Mouse (Mus musculus) kidney, adult 2 months (tissue): ENCODE results near the gene Fam243. TPM values are rescaled to one million over a fixed set of nuclear protein-coding genes. Genes with fewer than 3 reads are reported as not detected.

Experiments
- DNase-seq: peaks from one replicate; pipeline ENCODE4 v3.0.0; 2021
- H3K27ac ChIP-seq: fragments of 200-500 bp; 2 replicates; pipeline ENCODE4 v1.5.1; 2012; ENCODE audit warnings: low read depth, low read length, control low read depth, inconsistent platforms; ENCODE audit not compliant: insufficient read depth
- H3K27me3 ChIP-seq: fragments of 200-500 bp; replicated peaks from 2 replicates; pipeline ENCODE4 v1.6.1; 2012; ENCODE audit warnings: mild to moderate bottlenecking, moderate library complexity, low read length, inconsistent platforms; ENCODE audit not compliant: control insufficient read depth, insufficient read depth
- H3K36me3 ChIP-seq: fragments of 200-500 bp; 2 replicates; pipeline ENCODE4 v1.6.1; 2012; ENCODE audit warnings: mild to moderate bottlenecking, moderate library complexity, low read length, inconsistent platforms; ENCODE audit not compliant: control insufficient read depth, insufficient read depth
- H3K4me1 ChIP-seq: fragments of 200-500 bp; 2 replicates; pipeline ENCODE4 v1.6.1; 2011; ENCODE audit warnings: low read length; ENCODE audit not compliant: control insufficient read depth, insufficient read depth
- H3K4me3 ChIP-seq: fragments of 200-500 bp; 2 replicates; pipeline ENCODE4 v1.5.1; 2011; ENCODE audit warnings: mild to moderate bottlenecking, low read depth, low read length, control low read depth; ENCODE audit not compliant: insufficient read depth
- CTCF ChIP-seq: fragments of 200-500 bp; conservative IDR thresholded peaks from 2 replicates; pipeline ENCODE4 v1.5.1; 2011; ENCODE audit warnings: low read depth, mild to moderate bottlenecking, control low read depth, low read length, moderate library complexity, mixed read lengths; ENCODE audit not compliant: insufficient read depth, insufficient read length
- POLR2A ChIP-seq: fragments of 200-500 bp; IDR thresholded peaks from one replicate; pipeline ENCODE4 v1.6.1; 2011; ENCODE audit warnings: low read depth, low read length, control low read depth
- WGBS: fragments of 180-500 bp; shearing (Covaris S2); methylation state at CpG from one replicate; pipeline ENCODE4 v1.1.7; 2018; 5-methylcytosine and 5-hydroxymethylcytosine counted together
- polyA plus RNA-seq: library from polyadenylated mRNA; depleted of rRNA; stranded (reverse); fragments of >200 nt; gene quantifications from 2 replicates; pipeline ENCODE4 v1.2.3, GENCODE M21; 2012

The Fam243 gene
- polyA plus RNA-seq, 1 experiment = 0.74 TPM

GRCm38 (mm10) chr16:92320361-92320760 lies 880 bp downstream of the Fam243 start:
- Histone ChIP-seq H3K36me3 (no peaks in the 10 kb centered on the region), H3K27me3 (no peaks in the 10 kb centered on the region), H3K4me1 (no peaks in the 10 kb centered on the region), H3K27ac (no peak overlapping the region), H3K4me3 (no peak overlapping the region)
- no peak for DNase-seq
- TF ChIP-seq POLR2A (no peak), CTCF (no peak)
- 87% methylated on average over 3 of the region's 3 CpGs for WGBS

DNA sequence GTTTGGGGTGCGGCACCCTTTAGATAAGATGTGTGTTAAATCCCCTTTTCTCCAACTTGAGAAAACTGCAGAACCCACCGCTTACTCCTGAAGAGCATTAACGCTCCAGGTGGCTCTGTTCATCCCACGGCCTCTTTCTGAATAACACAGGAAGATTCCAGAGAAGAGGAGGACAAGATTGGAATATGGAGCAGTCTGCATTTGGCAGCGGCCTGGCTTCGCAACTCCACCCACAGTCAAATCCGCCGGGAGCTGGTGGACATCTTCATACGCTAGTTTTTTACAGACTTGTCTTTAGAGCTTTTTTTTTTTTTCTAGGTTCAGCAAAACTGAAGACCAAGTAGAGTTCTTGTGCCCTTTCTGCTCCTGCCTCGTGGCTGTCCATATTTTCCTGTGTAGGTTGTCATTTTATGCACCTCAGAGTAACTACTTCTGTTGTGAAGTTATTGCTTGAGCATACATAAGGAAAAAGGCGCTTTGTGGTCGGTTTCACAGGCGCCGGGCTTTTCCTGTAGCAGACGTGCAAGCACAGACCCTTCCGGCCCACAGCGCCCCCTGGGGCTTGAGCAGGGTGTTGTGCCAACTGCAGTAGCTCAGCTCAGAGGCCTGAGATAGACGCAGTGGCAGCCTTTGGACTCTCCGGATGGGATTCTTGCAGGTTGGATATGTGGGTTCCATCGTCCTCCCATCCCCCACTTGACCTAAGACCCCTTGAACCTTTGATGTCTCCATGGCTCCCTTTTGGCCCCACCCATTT lies 1.7 kb downstream of the Fam243 start:
- peak; percentile 17 for DNase-seq
- H3K36me3 ChIP-seq = no peaks in the 10 kb centered on the region
- no peaks in the 10 kb centered on the region for H3K27me3 ChIP-seq
- TF ChIP-seq POLR2A = no peak
- peak; percentile 38 for TF ChIP-seq CTCF
- no peak overlapping the region for H3K27ac ChIP-seq
- no peaks in the 10 kb centered on the region for H3K4me1 ChIP-seq
- 71% methylated on average over 20 of the region's 20 CpGs for WGBS
- no peak overlapping the region for H3K4me3 ChIP-seq

DNA sequence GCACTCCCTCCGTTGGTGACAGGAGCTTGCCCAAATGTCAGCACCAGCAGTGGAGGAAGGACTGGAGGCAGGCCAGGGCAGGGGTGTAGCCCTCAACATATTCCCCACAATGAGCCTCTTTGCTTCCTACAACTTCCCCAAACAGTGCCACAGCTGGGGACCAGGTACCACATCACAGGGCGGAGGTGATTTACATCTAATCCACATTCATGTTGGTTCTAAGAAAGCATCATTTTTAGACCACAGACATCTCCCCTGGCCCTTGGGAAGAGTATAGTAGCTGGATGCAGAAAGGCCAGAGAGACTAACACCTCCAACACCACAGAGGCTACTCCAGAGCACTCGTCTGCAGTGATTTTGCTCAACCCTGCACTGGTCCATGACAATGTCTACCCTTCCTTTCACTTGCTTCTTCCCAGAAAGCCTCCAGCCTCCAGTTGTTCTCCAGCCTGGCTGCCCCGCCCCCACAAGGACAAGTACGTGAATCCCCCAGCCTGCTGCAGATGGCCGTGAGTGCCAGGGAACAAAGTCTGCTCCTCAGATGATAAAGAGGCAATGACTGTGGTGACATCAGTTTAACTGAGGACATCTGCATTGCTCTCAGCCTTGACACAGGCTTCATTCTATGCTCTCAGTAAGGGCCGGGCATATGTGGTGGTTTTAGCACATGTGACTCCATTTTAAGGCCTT lies 5.0 kb downstream of the Fam243 start:
- WGBS = 90% methylated on average over 7 of the region's 7 CpGs
- no peaks in the 10 kb centered on the region for H3K27me3 ChIP-seq
- H3K4me3 ChIP-seq = no peak overlapping the region
- no peak overlapping the region for H3K27ac ChIP-seq
- no peak for DNase-seq
- TF ChIP-seq POLR2A = no peak
- TF ChIP-seq CTCF = no peak
- no peaks in the 10 kb centered on the region for H3K4me1 ChIP-seq
- no peaks in the 10 kb centered on the region for H3K36me3 ChIP-seq

GRCm38 (mm10) chr16:92313953-92314741 lies 7.1 kb downstream of the Fam243 start:
- Histone ChIP-seq H3K36me3 (no peaks in the 10 kb centered on the region), H3K27ac (no peak overlapping the region), H3K4me3 (no peak overlapping the region), H3K27me3 (no peaks in the 10 kb centered on the region), H3K4me1 (no peaks in the 10 kb centered on the region)
- DNase-seq = peak; percentile 41
- WGBS = 51% methylated on average over 13 of the region's 13 CpGs
- TF ChIP-seq CTCF = peak; percentile 83
- TF ChIP-seq POLR2A = no peak

- TF ChIP-seq POLR2A = no peak
- TF ChIP-seq CTCF = no peak
- H3K27me3 ChIP-seq = no peaks in the 10 kb centered on the region
- H3K4me3 ChIP-seq = no peak overlapping the region
- DNase-seq = no peak
- no peak overlapping the region for H3K27ac ChIP-seq
- 66% methylated on average over 4 of the region's 4 CpGs for WGBS
- no peaks in the 10 kb centered on the region for H3K36me3 ChIP-seq
- H3K4me1 ChIP-seq = no peaks in the 10 kb centered on the region
These were observed 12.1 kb downstream of the Fam243 start for GRCm38 (mm10) chr16:92309126-92309525.

DNA sequence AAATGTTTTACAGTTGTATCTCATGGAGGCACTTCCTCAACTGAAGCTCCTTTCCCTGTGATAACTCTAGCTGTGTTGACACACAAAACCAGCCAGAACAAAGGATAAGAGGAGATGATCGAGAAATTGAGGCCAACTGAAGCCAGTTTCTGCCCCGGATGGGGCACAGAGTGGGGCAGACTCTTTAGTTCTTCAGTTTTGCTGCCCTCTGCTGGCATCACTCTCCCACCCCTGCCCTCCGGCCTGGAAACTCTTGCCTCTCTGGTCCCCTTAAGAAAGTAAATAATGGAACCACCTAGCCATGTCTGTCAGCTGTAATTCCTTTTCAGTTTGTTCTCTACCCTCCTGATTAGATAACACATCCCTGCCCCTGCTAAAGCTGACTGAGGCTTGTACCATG lies 13.3 kb downstream of the Fam243 start:
- 83% methylated on average over 3 of the region's 3 CpGs for WGBS
- Histone ChIP-seq H3K4me1 (peaks cover under 1% of the 10 kb centered on the region; the same call in 1 of the 2 replicates), H3K27me3 (no peaks in the 10 kb centered on the region), H3K4me3 (no peak overlapping the region), H3K36me3 (no peaks in the 10 kb centered on the region), H3K27ac (no peak overlapping the region)
- TF ChIP-seq POLR2A (no peak), CTCF (no peak)
- DNase-seq = no peak
